Mouse (Mus musculus): ENCODE data around the gene Dgkg.

DNA sequence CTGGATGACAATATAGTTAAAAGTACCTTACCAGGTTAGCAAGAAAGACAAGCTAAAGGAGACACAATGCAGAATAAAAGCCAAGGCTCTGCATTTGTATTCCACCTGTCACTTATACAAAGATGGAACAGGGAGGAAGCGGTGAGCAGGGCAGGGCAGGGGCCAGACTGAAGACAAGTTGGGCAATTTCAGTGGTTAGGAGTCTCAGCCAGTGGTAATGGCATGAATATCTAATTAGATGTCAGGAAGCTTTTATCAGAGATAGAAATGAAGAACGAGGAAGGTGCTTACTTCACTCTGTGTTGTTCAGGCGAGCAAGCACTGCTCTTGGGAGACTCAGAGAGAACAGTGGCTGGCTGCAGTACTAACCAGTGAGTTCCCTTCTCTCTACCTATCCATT, 5.8 kb downstream of the Dgkg start:
- TF ChIP-seq POLR2A (IDR thresholded peaks at IDR 0.05; ENCODE audit: low read depth, low read length), result no peak
- no peak for TF ChIP-seq CTCF (IDR thresholded peaks at IDR 0.05; ENCODE audit: extremely low read depth, insufficient read depth, insufficient read length, insufficient replicate concordance)

Data from spleen, adult 2 months (tissue).